Mouse (Mus musculus): ENCODE measurements around the gene Gm3045.

DNA sequence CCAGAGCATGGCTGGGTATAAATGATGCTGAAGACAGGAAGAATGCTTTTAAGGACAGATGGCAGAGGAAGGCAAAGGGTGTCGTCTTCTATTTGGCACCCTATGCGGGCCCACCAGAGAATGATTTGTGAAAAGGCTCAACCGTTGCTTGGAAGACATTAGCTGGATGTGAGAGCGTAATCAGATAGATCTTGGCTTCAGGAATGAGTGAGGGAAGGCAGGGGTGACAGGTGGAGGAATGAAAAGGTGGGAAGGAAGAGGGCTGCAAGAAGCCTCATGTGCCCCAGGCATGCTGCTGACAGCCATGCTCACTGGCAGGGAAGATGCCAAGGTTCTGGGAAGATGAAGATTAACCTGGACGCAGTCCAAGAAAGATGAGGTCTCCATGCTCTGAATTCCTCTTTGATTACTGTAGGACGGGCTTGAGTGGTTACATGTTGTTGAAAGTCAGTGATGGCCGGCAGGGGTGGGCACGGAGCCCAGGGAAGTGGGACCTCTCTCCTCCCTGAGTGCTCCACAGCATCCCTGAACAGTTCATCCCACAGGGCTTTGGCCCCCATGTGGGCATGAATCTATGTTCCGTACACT lies 14.0 kb upstream of the Gm3045 start:
- TF ChIP-seq CTCF (IDR thresholded peaks at IDR 0.05; ENCODE audit: borderline replicate concordance, insufficient read depth, low read length) = no peak
- no peak for TF ChIP-seq POLR2A (IDR thresholded peaks at IDR 0.05; ENCODE audit: low read depth, low read length)
